Mouse (Mus musculus): ENCODE measurements at regions not wholly inside any gene's neighbourhood (a gene's known extent, or its start where the extent isn't known, plus 50 kb on each side); places are given as distances from the start of the nearest gene placed in this dataset.

- H3K4me3 ChIP-seq (ENCODE audit: low read depth, low read length), result no peak overlapping the region
- no peak for ATAC-seq (ENCODE audit: insufficient read depth, low FRiP score, low TSS enrichment)
- no peaks in the 10 kb centered on the region for H3K4me1 ChIP-seq (ENCODE audit: control insufficient read depth, insufficient read depth, low read length)
Measured at GRCm38 (mm10) chr11:18495108-18495757, 523.6 kb downstream of the Meis1 start.

GRCm38 (mm10) chr11:18493981-18494380 lies 524.8 kb downstream of the Meis1 start:
- H3K9ac ChIP-seq (ENCODE audit: low read length), result no peak overlapping the region
- H3K9me3 ChIP-seq (ENCODE audit: control insufficient read depth, low read length), result no peaks in the 10 kb centered on the region
- WGBS, result 67% methylated on average over 5 of the region's 5 CpGs
- ATAC-seq (ENCODE audit: insufficient read depth, low FRiP score, low TSS enrichment), result no peak
- no peak for DNase-seq (ENCODE audit: low spot score)
- no peak overlapping the region for H3K4me3 ChIP-seq (ENCODE audit: low read depth, low read length)
- H3K27me3 ChIP-seq (ENCODE audit: control insufficient read depth, insufficient read depth, low read length), result no peaks in the 10 kb centered on the region
- no peak overlapping the region for H3K4me2 ChIP-seq (ENCODE audit: low read depth)
- H3K27ac ChIP-seq (ENCODE audit: low read depth, low read length), result no peak overlapping the region
- H3K4me1 ChIP-seq (ENCODE audit: control insufficient read depth, insufficient read depth, low read length), result no peaks in the 10 kb centered on the region
- no peaks in the 10 kb centered on the region for H3K36me3 ChIP-seq (ENCODE audit: control insufficient read depth, insufficient read depth, low read length)

More at GRCm38 (mm10) chr11:18495108-18495757, 523.6 kb downstream of the Meis1 start:
- DNase-seq (ENCODE audit: low spot score), result no peak
- no peak overlapping the region for H3K9ac ChIP-seq (ENCODE audit: low read length)
- no peaks in the 10 kb centered on the region for H3K27me3 ChIP-seq (ENCODE audit: control insufficient read depth, insufficient read depth, low read length)
- no peaks in the 10 kb centered on the region for H3K36me3 ChIP-seq (ENCODE audit: control insufficient read depth, insufficient read depth, low read length)
- H3K4me2 ChIP-seq (ENCODE audit: low read depth), result no peak overlapping the region
- WGBS, result 72% methylated on average over 6 of the region's 6 CpGs
- no peaks in the 10 kb centered on the region for H3K9me3 ChIP-seq (ENCODE audit: control insufficient read depth, low read length)
- H3K27ac ChIP-seq (ENCODE audit: low read depth, low read length), result no peak overlapping the region

- 43% methylated on average over 2 of the region's 2 CpGs for WGBS
- no peaks in the 10 kb centered on the region for H3K27me3 ChIP-seq (ENCODE audit: control insufficient read depth, insufficient read depth, low read length)
- H3K9ac ChIP-seq (ENCODE audit: low read length), result no peak overlapping the region
- no peak overlapping the region for H3K27ac ChIP-seq (ENCODE audit: low read depth, low read length)
- H3K9me3 ChIP-seq (ENCODE audit: control insufficient read depth, low read length), result no peaks in the 10 kb centered on the region
- no peak overlapping the region for H3K4me3 ChIP-seq (ENCODE audit: low read depth, low read length)
- no peak for DNase-seq (ENCODE audit: low spot score)
- H3K4me2 ChIP-seq (ENCODE audit: low read depth), result no peak overlapping the region
- ATAC-seq (ENCODE audit: insufficient read depth, low FRiP score, low TSS enrichment), result no peak
- no peaks in the 10 kb centered on the region for H3K36me3 ChIP-seq (ENCODE audit: control insufficient read depth, insufficient read depth, low read length)
- H3K4me1 ChIP-seq (ENCODE audit: control insufficient read depth, insufficient read depth, low read length), result no peaks in the 10 kb centered on the region
Measured at GRCm38 (mm10) chr11:18493086-18493485, 525.7 kb downstream of the Meis1 start.

GRCm38 (mm10) chr11:18489517-18490256 lies 529.1 kb downstream of the Meis1 start:
- Histone ChIP-seq H3K27ac (ENCODE audit: low read depth, low read length) (no peak overlapping the region), H3K9me3 (ENCODE audit: control insufficient read depth, low read length) (no peaks in the 10 kb centered on the region), H3K9ac (ENCODE audit: low read length) (no peak overlapping the region), H3K36me3 (ENCODE audit: control insufficient read depth, insufficient read depth, low read length) (no peaks in the 10 kb centered on the region), H3K4me2 (ENCODE audit: low read depth) (no peak overlapping the region), H3K4me1 (ENCODE audit: control insufficient read depth, insufficient read depth, low read length) (no peaks in the 10 kb centered on the region), H3K27me3 (ENCODE audit: control insufficient read depth, insufficient read depth, low read length) (no peaks in the 10 kb centered on the region), H3K4me3 (ENCODE audit: low read depth, low read length) (no peak overlapping the region)
- ATAC-seq (ENCODE audit: insufficient read depth, low FRiP score, low TSS enrichment) (no peak; the same call in 1 of the 2 replicates), DNase-seq (ENCODE audit: low spot score) (no peak)
- whole genome bisulfite sequencing, result 67% methylated on average over 9 of the region's 9 CpGs

GRCm38 (mm10) chr11:18478841-18479240 lies 525.2 kb upstream of the Etaa1 start:
- no peak overlapping the region for H3K4me3 ChIP-seq (ENCODE audit: low read depth, low read length)
- H3K9ac ChIP-seq (ENCODE audit: low read length), result no peak overlapping the region
- ATAC-seq (ENCODE audit: insufficient read depth, low FRiP score, low TSS enrichment) (no peak), DNase-seq (ENCODE audit: low spot score) (no peak)
- no peak overlapping the region for H3K4me2 ChIP-seq (ENCODE audit: low read depth)
- no peaks in the 10 kb centered on the region for H3K4me1 ChIP-seq (ENCODE audit: control insufficient read depth, insufficient read depth, low read length)
- H3K27ac ChIP-seq (ENCODE audit: low read depth, low read length), result no peak overlapping the region
- no peaks in the 10 kb centered on the region for H3K27me3 ChIP-seq (ENCODE audit: control insufficient read depth, insufficient read depth, low read length)
- no peaks in the 10 kb centered on the region for H3K36me3 ChIP-seq (ENCODE audit: control insufficient read depth, insufficient read depth, low read length)
- no peaks in the 10 kb centered on the region for H3K9me3 ChIP-seq (ENCODE audit: control insufficient read depth, low read length)

GRCm38 (mm10) chr11:18451271-18451670 lies 497.6 kb upstream of the Etaa1 start:
- Histone ChIP-seq H3K36me3 (ENCODE audit: control insufficient read depth, insufficient read depth, low read length) (no peaks in the 10 kb centered on the region), H3K27me3 (ENCODE audit: control insufficient read depth, insufficient read depth, low read length) (no peaks in the 10 kb centered on the region), H3K9me3 (ENCODE audit: control insufficient read depth, low read length) (no peaks in the 10 kb centered on the region), H3K4me1 (ENCODE audit: control insufficient read depth, insufficient read depth, low read length) (no peaks in the 10 kb centered on the region), H3K4me3 (ENCODE audit: low read depth, low read length) (no peak overlapping the region), H3K4me2 (ENCODE audit: low read depth) (no peak overlapping the region), H3K27ac (ENCODE audit: low read depth, low read length) (no peak overlapping the region), H3K9ac (ENCODE audit: low read length) (no peak overlapping the region)
- WGBS, result 62% methylated on average over 3 of the region's 3 CpGs
- no peak for ATAC-seq (ENCODE audit: insufficient read depth, low FRiP score, low TSS enrichment)
- no peak for DNase-seq (ENCODE audit: low spot score)

GRCm38 (mm10) chr11:18448879-18449278 lies 495.2 kb upstream of the Etaa1 start:
- WGBS, result 88% methylated on average over 1 of the region's 1 CpGs
- Histone ChIP-seq H3K27ac (ENCODE audit: low read depth, low read length) (no peak overlapping the region), H3K9me3 (ENCODE audit: control insufficient read depth, low read length) (no peaks in the 10 kb centered on the region), H3K36me3 (ENCODE audit: control insufficient read depth, insufficient read depth, low read length) (no peaks in the 10 kb centered on the region), H3K27me3 (ENCODE audit: control insufficient read depth, insufficient read depth, low read length) (no peaks in the 10 kb centered on the region), H3K9ac (ENCODE audit: low read length) (no peak overlapping the region), H3K4me3 (ENCODE audit: low read depth, low read length) (no peak overlapping the region), H3K4me1 (ENCODE audit: control insufficient read depth, insufficient read depth, low read length) (0 out of 2 replicates have a peak, but pooled peaks cover 3% of the 10 kb centered on the region), H3K4me2 (ENCODE audit: low read depth) (no peak overlapping the region)
- no peak for DNase-seq (ENCODE audit: low spot score)
- ATAC-seq (ENCODE audit: insufficient read depth, low FRiP score, low TSS enrichment), result no peak

- Histone ChIP-seq H3K27me3 (ENCODE audit: control insufficient read depth, insufficient read depth, low read length) (no peaks in the 10 kb centered on the region), H3K4me2 (ENCODE audit: low read depth) (no peak overlapping the region), H3K4me1 (ENCODE audit: control insufficient read depth, insufficient read depth, low read length) (0 out of 2 replicates have a peak, but pooled peaks cover 3% of the 10 kb centered on the region), H3K9me3 (ENCODE audit: control insufficient read depth, low read length) (no peaks in the 10 kb centered on the region), H3K4me3 (ENCODE audit: low read depth, low read length) (no peak overlapping the region), H3K27ac (ENCODE audit: low read depth, low read length) (no peak overlapping the region), H3K9ac (ENCODE audit: low read length) (no peak overlapping the region), H3K36me3 (ENCODE audit: control insufficient read depth, insufficient read depth, low read length) (no peaks in the 10 kb centered on the region)
- 57% methylated on average over 8 of the region's 8 CpGs for WGBS
- no peak for ATAC-seq (ENCODE audit: insufficient read depth, low FRiP score, low TSS enrichment)
- no peak for DNase-seq (ENCODE audit: low spot score)
Measured at GRCm38 (mm10) chr11:18444600-18444999, 490.9 kb upstream of the Etaa1 start.

- H3K9ac ChIP-seq (ENCODE audit: low read length), result no peak overlapping the region
- WGBS, result 55% methylated on average over 5 of the region's 5 CpGs
- no peaks in the 10 kb centered on the region for H3K9me3 ChIP-seq (ENCODE audit: control insufficient read depth, low read length)
- no peak overlapping the region for H3K27ac ChIP-seq (ENCODE audit: low read depth, low read length)
- no peak overlapping the region for H3K4me2 ChIP-seq (ENCODE audit: low read depth)
- DNase-seq (ENCODE audit: low spot score) (no peak), ATAC-seq (ENCODE audit: insufficient read depth, low FRiP score, low TSS enrichment) (no peak)
- H3K36me3 ChIP-seq (ENCODE audit: control insufficient read depth, insufficient read depth, low read length), result no peaks in the 10 kb centered on the region
- H3K27me3 ChIP-seq (ENCODE audit: control insufficient read depth, insufficient read depth, low read length), result no peaks in the 10 kb centered on the region
- 0 out of 2 replicates have a peak, but pooled peaks cover 3% of the 10 kb centered on the region for H3K4me1 ChIP-seq (ENCODE audit: control insufficient read depth, insufficient read depth, low read length)
- no peak overlapping the region for H3K4me3 ChIP-seq (ENCODE audit: low read depth, low read length)
Measured at GRCm38 (mm10) chr11:18444101-18444500, 490.4 kb upstream of the Etaa1 start.

All from neural tube, embryonic 11.5 days (tissue).